19 mouse cellular contexts compared by ENCODE assay signal in genomic region chr7:130624299-130624698, GRCm38 (mm10). TPM values are rescaled to one million over a fixed set of nuclear protein-coding genes. Genes with fewer than 3 reads are reported as not detected.
A peak's percentile ranks its signal among the peaks of the same experiment; 100 is the strongest.
DNase-seq lines count a peak whose midpoint lies in the region; ATAC-seq and TF ChIP-seq lines count a peak whose summit lies in the region.
"Had no signal": no experiment of that assay in that cellular context is flagged by ENCODE, and none has a peak within 500 bp of the region (broad histone marks: within the 10 kb centered on the region; RNA-seq: fewer than 3 reads in every experiment).

No protein-coding gene starts in this region.

- 85% methylated on average over 9 of the region's 9 CpGs for WGBS in heart, embryonic 13.5 days
- 94% methylated on average over 9 of the region's 9 CpGs for WGBS in midbrain, embryonic 10.5 days
- 89% methylated on average over 9 of the region's 9 CpGs for WGBS in midbrain, embryonic 13.5 days
- WGBS in forebrain, embryonic 10.5 days, result 85% methylated on average over 9 of the region's 9 CpGs

- H3K9me3 ChIP-seq in heart, embryonic 13.5 days, result no peaks in the 10 kb centered on the region
- H3K9me3 ChIP-seq in midbrain, embryonic 10.5 days (replicated peaks), result no peaks in the 10 kb centered on the region
- H3K9me3 ChIP-seq in midbrain, embryonic 13.5 days, result no peaks in the 10 kb centered on the region
- no peaks in the 10 kb centered on the region for H3K9me3 ChIP-seq in forebrain, embryonic 10.5 days
- H3K9me3 ChIP-seq: heart, embryonic 10.5 days; hindbrain, embryonic 13.5 days had no signal

- DNase-seq in heart, postnatal 10 days, result no peak
- DNase-seq in midbrain, embryonic 10.5 days (ENCODE audit: low spot score), result no peak
- no peak for DNase-seq in forebrain, embryonic 10.5 days (ENCODE audit: extremely low spot score, low spot score)
- DNase-seq: adrenal gland, postnatal 25 days; cerebellum, adult 18-20 months; cerebellum, adult 9-11 months; cerebellum, postnatal 36 days; gastrocnemius, adult 2 months; gastrocnemius, postnatal 36 days; heart, adult 11 months; heart, postnatal 14 days had no signal

- TF ChIP-seq POLR2A in myocyte (IDR thresholded peaks at IDR 0.05; ENCODE audit: insufficient read length, low read depth), result no peak

- H3K79me2 ChIP-seq in myocyte (ENCODE audit: control insufficient read depth, insufficient read depth), result no peaks in the 10 kb centered on the region

- H3K4me2 ChIP-seq in heart, embryonic 13.5 days, result no peak overlapping the region
- no peak overlapping the region for H3K4me2 ChIP-seq in midbrain, embryonic 13.5 days (replicated peaks)
- peak overlapping the region; percentile 38 for H3K4me2 ChIP-seq in myocyte (ENCODE audit: low read depth)
- H3K4me2 ChIP-seq: hindbrain, embryonic 13.5 days had no signal

- peaks cover 40% of the 10 kb centered on the region for H3K4me1 ChIP-seq in heart, embryonic 13.5 days
- H3K4me1 ChIP-seq in midbrain, embryonic 10.5 days, result peaks cover 3% of the 10 kb centered on the region; the same call in 1 of the 2 replicates
- H3K4me1 ChIP-seq in midbrain, embryonic 13.5 days (replicated peaks), result no peaks in the 10 kb centered on the region
- H3K4me1 ChIP-seq in forebrain, embryonic 10.5 days, result no peaks in the 10 kb centered on the region
- H3K4me1 ChIP-seq: hindbrain, embryonic 13.5 days had no signal

- intact Hi-C loops in heart, postnatal 10 days (cut with DNase I), result no loop called here

- H3ac ChIP-seq in myocyte (ENCODE audit: control insufficient read depth, insufficient read length), result no peak overlapping the region

- ATAC-seq in heart, embryonic 13.5 days (ENCODE audit: extremely low read depth, insufficient number of reproducible peaks, low FRiP score, low TSS enrichment), result no peak
- no peak for ATAC-seq in midbrain, embryonic 13.5 days
- no peak for ATAC-seq in erythroid progenitor cell, adult 5-6 weeks (replicated peaks; ENCODE audit: low FRiP score, poor library complexity, severe bottlenecking)
- ATAC-seq: forebrain, embryonic 14.5 days; hindbrain, postnatal 0 days had no signal

- no peak overlapping the region for H3K9ac ChIP-seq in heart, embryonic 13.5 days
- H3K9ac ChIP-seq in midbrain, embryonic 13.5 days (replicated peaks), result no peak overlapping the region
- H3K9ac ChIP-seq: hindbrain, embryonic 13.5 days had no signal

- no peak overlapping the region for H3K4me3 ChIP-seq in heart, embryonic 13.5 days
- no peak overlapping the region for H3K4me3 ChIP-seq in midbrain, embryonic 10.5 days
- H3K4me3 ChIP-seq in midbrain, embryonic 13.5 days (replicated peaks), result no peak overlapping the region
- H3K4me3 ChIP-seq in myocyte, result no peak overlapping the region
- H3K4me3 ChIP-seq in forebrain, embryonic 10.5 days, result no peak overlapping the region
- H3K4me3 ChIP-seq: gastrocnemius, adult 2 months; heart, embryonic 10.5 days; hindbrain, embryonic 13.5 days had no signal

- no peaks in the 10 kb centered on the region for H3K36me3 ChIP-seq in heart, embryonic 13.5 days
- H3K36me3 ChIP-seq in midbrain, embryonic 10.5 days, result no peaks in the 10 kb centered on the region
- no peaks in the 10 kb centered on the region for H3K36me3 ChIP-seq in midbrain, embryonic 13.5 days
- H3K36me3 ChIP-seq in myocyte (ENCODE audit: control insufficient read depth, insufficient read depth), result no peaks in the 10 kb centered on the region
- H3K36me3 ChIP-seq in forebrain, embryonic 10.5 days (replicated peaks), result no peaks in the 10 kb centered on the region
- H3K36me3 ChIP-seq: heart, embryonic 10.5 days; hindbrain, embryonic 13.5 days had no signal

- 0 out of 2 replicates have a peak overlapping the region, but pooled peaks have one; percentile 12 for H3K27ac ChIP-seq in heart, embryonic 13.5 days (replicated peaks)
- 0 out of 2 replicates have a peak overlapping the region, but pooled peaks have one; percentile 33 for H3K27ac ChIP-seq in midbrain, embryonic 10.5 days (replicated peaks)
- no peak overlapping the region for H3K27ac ChIP-seq in midbrain, embryonic 13.5 days
- H3K27ac ChIP-seq in forebrain, embryonic 10.5 days, result no peak overlapping the region
- H3K27ac ChIP-seq: gastrocnemius, adult 2 months; heart, embryonic 10.5 days; hindbrain, embryonic 13.5 days; hindbrain, postnatal 0 days had no signal

- peaks cover 12% of the 10 kb centered on the region for H3K27me3 ChIP-seq in heart, embryonic 13.5 days (replicated peaks)
- H3K27me3 ChIP-seq in midbrain, embryonic 10.5 days (ENCODE audit: low read depth, poor library complexity, severe bottlenecking), result 0 out of 2 replicates have a peak, but pooled peaks cover 13% of the 10 kb centered on the region
- H3K27me3 ChIP-seq in midbrain, embryonic 13.5 days, result no peaks in the 10 kb centered on the region
- H3K27me3 ChIP-seq in myocyte (ENCODE audit: control insufficient read depth, insufficient read depth, insufficient read length), result no peaks in the 10 kb centered on the region
- H3K27me3 ChIP-seq in forebrain, embryonic 10.5 days (ENCODE audit: poor library complexity, severe bottlenecking), result peaks cover 14% of the 10 kb centered on the region; the same call in 1 of the 2 replicates

TF ChIP-seq in myocyte, 11 proteins besides CTCF, POLR2A, EP300 and RAD21:
- no peak for TF ChIP-seq MYOD1 (IDR thresholded peaks at IDR 0.05; ENCODE audit: control insufficient read depth in 1 of 3, insufficient read length in 2 of 3, low read depth in 2 of 3)
- TF ChIP-seq TCF12 (IDR thresholded peaks at IDR 0.05; ENCODE audit: insufficient read depth, poor library complexity, severe bottlenecking), result no peak
- no peak for TF ChIP-seq MAX (IDR thresholded peaks at IDR 0.05; ENCODE audit: low read depth)
- no peak for TF ChIP-seq CEBPB (IDR thresholded peaks at IDR 0.05; ENCODE audit: insufficient read depth, poor library complexity, severe bottlenecking)

RNA-seq across cellular contexts. Expression of gene Tacc2, which starts 47.1 kb away (rescaled TPM):
- polyA plus RNA-seq in heart, embryonic 13.5 days (2015; fragmentation: Nextera tagmentation; extraction: Ambion mirVana), result 40.6 and 42.5 TPM in 2 replicates
- 100 to 1,000 TPM; 208 to 286 TPM for total RNA-seq in heart, postnatal 10 days (2021)
- polyA plus RNA-seq in midbrain, embryonic 10.5 days (2016; fragmentation: Nextera tagmentation; extraction: Ambion mirVana), result 40.9 and 47.7 TPM in 2 replicates
- 62.4 and 70.8 TPM in 2 replicates for polyA plus RNA-seq in midbrain, embryonic 13.5 days (2015; fragmentation: Nextera tagmentation; extraction: Ambion mirVana)
- polyA plus RNA-seq in myocyte (2012; fragmentation: generic; extraction: Trizol), result 61.8 TPM
- 38.2 and 40.3 TPM in 2 replicates for polyA plus RNA-seq in forebrain, embryonic 10.5 days (2016; fragmentation: Nextera tagmentation; extraction: Ambion mirVana)
- 0.72 and 5.0 TPM in 2 replicates for total RNA-seq in erythroid progenitor cell, adult 5-6 weeks (2015; ENCODE audit: low replicate concordance)
- 0.30 and 0.77 TPM in 2 replicates for total RNA-seq in erythroid progenitor cell, adult 5-6 weeks (2017; ENCODE audit: low replicate concordance)

RNA-seq across cellular contexts. Expression of gene Nsmce4a, which starts 51.4 kb away (rescaled TPM):
- polyA plus RNA-seq in heart, embryonic 13.5 days (2015; fragmentation: Nextera tagmentation; extraction: Ambion mirVana), result 124 and 134 TPM in 2 replicates
- 10 to 100 TPM; 55.1 to 56.4 TPM for total RNA-seq in heart, postnatal 10 days (2021)
- polyA plus RNA-seq in midbrain, embryonic 10.5 days (2016; fragmentation: Nextera tagmentation; extraction: Ambion mirVana), result 180 and 203 TPM in 2 replicates
- polyA plus RNA-seq in midbrain, embryonic 13.5 days (2015; fragmentation: Nextera tagmentation; extraction: Ambion mirVana), result 114 and 115 TPM in 2 replicates
- polyA plus RNA-seq in myocyte (2012; fragmentation: generic; extraction: Trizol), result 24.4 TPM
- 197 and 203 TPM in 2 replicates for polyA plus RNA-seq in forebrain, embryonic 10.5 days (2016; fragmentation: Nextera tagmentation; extraction: Ambion mirVana)
- 119 and 159 TPM in 2 replicates for total RNA-seq in erythroid progenitor cell, adult 5-6 weeks (2015; ENCODE audit: low replicate concordance)
- 110 and 118 TPM in 2 replicates for total RNA-seq in erythroid progenitor cell, adult 5-6 weeks (2017; ENCODE audit: low replicate concordance)

Comparison
In these comparisons a context has a peak if more than half of its experiments do, and no peak if none do; other contexts are left out.
1. H3K27ac ChIP-seq: peak in heart, embryonic 13.5 days (single experiment) and midbrain, embryonic 10.5 days (single experiment); none in midbrain, embryonic 13.5 days (single experiment) and forebrain, embryonic 10.5 days (single experiment).